Mouse (Mus musculus) testis, adult 2 months (tissue): Measurements from ENCODE around the gene Kalrn.

Source experiments
- CTCF ChIP-seq: fragments of 200-500 bp; IDR thresholded peaks from 2 replicates; pipeline ENCODE4 v1.5.1; 2012; ENCODE audit warnings: low read depth, mild to moderate bottlenecking, inconsistent platforms, low read length, moderate library complexity; ENCODE audit not compliant: control insufficient read depth, insufficient read depth, insufficient replicate concordance
- POLR2A ChIP-seq: fragments of 200-500 bp; IDR thresholded peaks from 2 replicates; pipeline ENCODE4 v1.6.1; 2012; ENCODE audit warnings: low read depth, mild to moderate bottlenecking, inconsistent platforms, low read length, moderate library complexity; ENCODE audit not compliant: control insufficient read depth

DNA sequence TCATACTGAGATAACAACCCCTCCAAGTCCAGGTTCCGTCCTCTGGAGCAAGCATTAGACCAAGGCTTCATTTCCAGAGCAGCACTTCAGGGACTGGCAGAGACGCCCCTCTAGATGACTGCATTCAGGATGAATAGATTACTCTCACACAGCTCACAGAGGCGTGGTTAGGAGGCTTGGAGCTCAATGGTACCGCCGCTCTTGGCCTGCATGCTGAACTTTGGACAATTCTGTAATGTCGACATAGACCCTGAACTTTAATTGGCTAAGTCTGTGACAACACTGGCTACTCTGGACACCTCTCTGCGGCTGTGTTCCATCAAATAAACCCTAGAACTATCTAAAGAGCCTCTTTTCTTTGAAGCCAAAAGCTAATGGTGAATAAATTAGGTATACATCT is 525.8 kb downstream of the Kalrn start:
- TF ChIP-seq CTCF (no peak), POLR2A (no peak)
